Mouse (Mus musculus): ENCODE data around the gene Clip1.

DNA sequence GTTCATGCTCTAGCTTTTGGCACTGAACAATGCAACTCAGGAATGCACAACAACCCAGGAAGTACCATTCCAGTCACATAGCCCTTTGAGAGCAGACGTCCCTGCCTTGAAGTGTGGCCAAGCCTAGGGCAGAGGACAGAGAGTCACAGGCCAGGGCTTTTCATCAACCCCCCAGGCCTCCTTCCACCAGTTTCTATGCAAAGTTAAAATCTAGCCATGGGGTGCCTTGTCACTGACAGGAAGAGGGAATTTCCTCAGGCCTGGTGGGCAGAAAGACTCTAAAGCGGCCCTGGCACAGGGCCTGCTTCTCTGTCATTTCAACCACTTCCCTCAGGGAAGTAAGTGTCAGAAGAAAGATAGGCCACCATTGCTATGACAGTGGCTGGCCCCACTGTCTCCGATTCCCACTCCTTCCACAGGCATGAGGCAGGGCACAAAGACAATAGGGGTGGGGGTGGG is 77.2 kb downstream of the Clip1 start:
- TF ChIP-seq POLR2A (IDR thresholded peaks at IDR 0.05; ENCODE audit: control insufficient read depth, low read depth, low read length) (no peak), CTCF (IDR thresholded peaks at IDR 0.05; ENCODE audit: control insufficient read depth, insufficient read depth, insufficient replicate concordance, low read depth, low read length) (no peak)
